Mouse (Mus musculus): ENCODE measurements around the gene Agap1. TPM values are rescaled to one million over a fixed set of nuclear protein-coding genes. Genes with fewer than 3 reads are reported as not detected.
A peak's percentile ranks its signal among the peaks of the same experiment; 100 is the strongest.

The Agap1 gene
- polyA plus RNA-seq, 1 experiment from 2014 or later = 21.3 TPM

DNA sequence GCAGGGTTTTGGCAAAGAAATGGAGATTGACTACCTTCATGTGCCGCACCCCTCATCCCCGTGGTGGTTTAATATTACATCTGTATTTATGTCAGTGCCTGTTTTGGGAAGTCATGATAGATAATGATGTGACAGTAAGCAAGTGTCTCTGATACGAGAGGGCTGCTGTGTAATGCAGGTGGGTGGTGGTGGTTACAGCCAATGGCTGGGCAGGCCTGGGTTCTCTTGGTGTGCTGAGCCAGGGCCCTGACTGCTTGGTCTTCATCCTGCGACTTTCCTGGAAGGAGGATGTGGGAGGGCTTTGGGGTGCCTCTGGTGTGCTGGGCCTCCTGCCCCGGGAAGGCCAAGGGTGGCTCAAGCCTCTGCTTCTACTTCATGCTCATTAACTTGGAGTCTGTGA is 28.2 kb downstream of the Agap1 start:
- Histone ChIP-seq H3K4me1 (ENCODE audit: insufficient read depth) (peaks cover 11% of the 10 kb centered on the region; the same call in 1 of the 2 replicates), H3K27ac (ENCODE audit: low read depth) (no peak overlapping the region), H3K27me3 (ENCODE audit: insufficient read depth, low read length) (no peaks in the 10 kb centered on the region), H3K36me3 (ENCODE audit: insufficient read depth) (no peaks in the 10 kb centered on the region), H3K9me3 (ENCODE audit: low read depth, low read length) (no peaks in the 10 kb centered on the region), H3K4me2 (no peak overlapping the region), H3K4me3 (ENCODE audit: low read depth, low read length) (no peak overlapping the region), H3K9ac (no peak overlapping the region)
- ATAC-seq (ENCODE audit: insufficient read depth) (no peak), DNase-seq (no peak)
- TF ChIP-seq CTCF (IDR thresholded peaks at IDR 0.05; ENCODE audit: low read depth) = no peak
- 35% methylated on average over 5 of the region's 5 CpGs for WGBS

DNA sequence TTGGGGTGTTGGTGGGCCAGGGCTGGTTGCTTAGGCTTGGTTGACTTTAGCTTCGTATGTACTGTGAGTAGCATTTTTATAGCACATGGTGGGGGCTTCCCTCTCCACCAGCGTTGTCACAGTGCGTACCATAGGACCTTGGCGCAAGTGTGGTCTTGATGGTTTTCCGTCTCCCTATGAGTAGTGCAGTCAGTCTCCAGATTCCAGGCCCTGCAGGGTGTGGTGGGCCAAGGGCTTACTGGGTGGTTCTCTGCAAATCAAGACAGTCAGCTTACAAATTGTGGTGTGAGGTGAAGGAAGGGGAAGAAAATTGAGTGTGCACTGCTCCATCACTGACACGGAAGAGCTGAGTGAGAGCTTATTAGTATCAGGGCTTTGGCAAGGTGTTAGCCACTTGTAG is 32.3 kb downstream of the Agap1 start:
- Histone ChIP-seq H3K36me3 (ENCODE audit: insufficient read depth) (no peaks in the 10 kb centered on the region), H3K9me3 (ENCODE audit: low read depth, low read length) (no peaks in the 10 kb centered on the region), H3K4me2 (no peak overlapping the region), H3K4me3 (ENCODE audit: low read depth, low read length) (no peak overlapping the region), H3K4me1 (ENCODE audit: insufficient read depth) (peaks cover 11% of the 10 kb centered on the region; the same call in 1 of the 2 replicates), H3K9ac (no peak overlapping the region), H3K27me3 (ENCODE audit: insufficient read depth, low read length) (no peaks in the 10 kb centered on the region), H3K27ac (ENCODE audit: low read depth) (no peak overlapping the region)
- no peak for ATAC-seq (ENCODE audit: insufficient read depth)
- no peak for DNase-seq
- WGBS = 78% methylated on average over 6 of the region's 6 CpGs
- TF ChIP-seq CTCF (IDR thresholded peaks at IDR 0.05; ENCODE audit: low read depth) = no peak

DNA sequence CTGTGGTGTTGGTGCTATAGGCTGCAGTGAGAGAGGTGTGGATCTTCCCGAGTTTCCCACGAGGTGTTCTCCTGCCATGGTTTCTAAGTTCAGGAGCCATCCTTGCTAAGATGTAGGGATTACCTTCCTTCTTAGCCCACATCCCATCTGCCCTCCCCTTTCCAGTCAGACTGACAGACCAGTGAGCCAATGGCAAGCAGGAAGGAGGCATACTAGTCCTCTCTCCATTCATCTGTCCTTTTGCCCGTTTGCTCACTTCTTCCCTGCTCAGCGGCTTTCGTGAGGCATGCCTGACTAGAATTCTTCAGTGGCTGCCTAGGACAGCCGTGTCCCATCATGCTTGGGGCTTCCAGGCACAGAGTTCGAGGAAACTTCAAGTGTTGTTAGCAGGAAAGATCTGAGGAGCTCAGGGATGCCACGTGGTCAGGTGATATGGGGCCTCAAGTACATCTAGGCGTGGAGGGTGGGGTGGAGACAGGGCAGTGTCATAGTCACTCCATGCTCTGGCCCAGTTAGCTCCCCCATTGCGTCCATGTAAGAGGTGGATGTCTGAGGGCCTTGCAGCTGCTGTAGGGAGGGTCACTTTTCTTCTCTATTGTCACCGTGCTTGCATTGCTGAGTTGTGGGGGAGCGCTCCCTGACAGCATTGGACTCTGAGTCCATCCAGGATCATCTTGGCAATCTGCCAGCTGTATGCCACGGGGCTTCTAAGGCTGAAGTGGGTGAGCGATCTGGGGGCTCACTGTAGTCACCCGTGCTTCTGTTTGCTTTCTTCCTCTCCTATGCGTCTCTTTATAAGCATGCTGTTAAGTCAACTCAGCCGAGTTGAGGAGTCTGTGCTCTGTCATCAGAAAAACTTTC is 34.7 kb downstream of the Agap1 start:
- Histone ChIP-seq H3K9ac (no peak overlapping the region), H3K9me3 (ENCODE audit: low read depth, low read length) (no peaks in the 10 kb centered on the region), H3K4me3 (ENCODE audit: low read depth, low read length) (no peak overlapping the region), H3K4me1 (ENCODE audit: insufficient read depth) (peaks cover 12% of the 10 kb centered on the region; the same call in 1 of the 2 replicates), H3K27me3 (ENCODE audit: insufficient read depth, low read length) (no peaks in the 10 kb centered on the region), H3K4me2 (peak overlapping the region; percentile 7; the same call in 1 of the 2 replicates), H3K36me3 (ENCODE audit: insufficient read depth) (no peaks in the 10 kb centered on the region), H3K27ac (ENCODE audit: low read depth) (no peak overlapping the region)
- ATAC-seq (ENCODE audit: insufficient read depth) = peak; percentile 32; the same call in 1 of the 2 replicates
- DNase-seq = peak; percentile 60
- 50% methylated on average over 17 of the region's 17 CpGs for WGBS
- no peak for TF ChIP-seq CTCF (IDR thresholded peaks at IDR 0.05; ENCODE audit: low read depth)

DNA sequence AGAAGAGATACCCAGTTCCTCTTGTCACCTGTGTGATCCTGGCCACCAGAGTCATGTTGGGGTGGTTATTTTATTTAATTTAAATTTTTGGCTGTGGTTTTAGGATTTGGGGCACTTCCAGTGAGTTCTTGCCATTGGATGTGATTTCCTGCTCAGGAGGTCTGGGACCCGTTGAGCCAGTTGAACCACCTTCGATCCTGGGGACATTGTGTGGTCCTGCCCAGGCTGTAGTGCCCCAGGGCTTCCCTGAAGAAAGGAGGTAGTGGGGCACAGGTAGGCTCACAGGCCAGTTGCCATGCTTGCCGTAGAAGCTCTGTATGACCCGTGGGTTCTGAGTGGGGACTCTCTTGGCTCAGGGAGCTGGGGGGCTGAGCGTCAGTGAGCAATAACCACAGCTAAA is 38.6 kb downstream of the Agap1 start:
- H3K36me3 ChIP-seq (ENCODE audit: insufficient read depth) = no peaks in the 10 kb centered on the region
- DNase-seq (no peak), ATAC-seq (ENCODE audit: insufficient read depth) (no peak)
- peaks cover 16% of the 10 kb centered on the region; the same call in 1 of the 2 replicates for H3K4me1 ChIP-seq (ENCODE audit: insufficient read depth)
- H3K9me3 ChIP-seq (ENCODE audit: low read depth, low read length) = no peaks in the 10 kb centered on the region
- H3K4me3 ChIP-seq (ENCODE audit: low read depth, low read length) = no peak overlapping the region
- H3K27ac ChIP-seq (ENCODE audit: low read depth) = no peak overlapping the region
- 82% methylated on average over 5 of the region's 5 CpGs for WGBS
- TF ChIP-seq CTCF (IDR thresholded peaks at IDR 0.05; ENCODE audit: low read depth) = no peak
- H3K4me2 ChIP-seq = no peak overlapping the region
- H3K9ac ChIP-seq = no peak overlapping the region
- no peaks in the 10 kb centered on the region for H3K27me3 ChIP-seq (ENCODE audit: insufficient read depth, low read length)

DNA sequence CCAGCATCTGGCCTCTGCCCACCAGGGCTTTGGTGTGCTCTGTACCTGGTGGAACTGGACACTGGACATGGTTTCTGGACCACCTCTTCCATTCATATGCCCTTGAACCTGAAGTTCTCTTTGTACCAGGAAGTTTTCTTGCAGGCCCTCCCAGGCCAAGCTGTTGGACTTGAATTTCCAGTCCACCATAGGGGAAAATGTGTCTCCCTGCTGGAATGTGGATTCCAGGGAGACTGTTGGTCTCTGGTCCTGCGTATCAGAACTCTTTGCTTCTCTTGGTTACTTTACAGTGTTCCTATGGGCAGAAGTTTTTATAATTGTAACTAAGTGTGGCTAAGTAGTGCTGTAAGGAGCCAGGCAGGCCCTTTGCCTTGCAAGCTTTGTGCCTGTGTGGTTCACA is 40.2 kb downstream of the Agap1 start:
- H3K36me3 ChIP-seq (ENCODE audit: insufficient read depth) = no peaks in the 10 kb centered on the region
- no peak overlapping the region for H3K4me3 ChIP-seq (ENCODE audit: low read depth, low read length)
- H3K27ac ChIP-seq (ENCODE audit: low read depth) = peak overlapping the region; percentile 74
- no peak overlapping the region for H3K9ac ChIP-seq
- TF ChIP-seq CTCF (IDR thresholded peaks at IDR 0.05; ENCODE audit: low read depth) = no peak
- 66% methylated on average over 1 of the region's 1 CpGs for WGBS
- H3K4me1 ChIP-seq (ENCODE audit: insufficient read depth) = peaks cover 16% of the 10 kb centered on the region; the same call in 1 of the 2 replicates
- no peak for ATAC-seq (ENCODE audit: insufficient read depth)
- DNase-seq = peak; percentile 50
- H3K9me3 ChIP-seq (ENCODE audit: low read depth, low read length) = no peaks in the 10 kb centered on the region
- no peaks in the 10 kb centered on the region for H3K27me3 ChIP-seq (ENCODE audit: insufficient read depth, low read length)
- no peak overlapping the region for H3K4me2 ChIP-seq

DNA sequence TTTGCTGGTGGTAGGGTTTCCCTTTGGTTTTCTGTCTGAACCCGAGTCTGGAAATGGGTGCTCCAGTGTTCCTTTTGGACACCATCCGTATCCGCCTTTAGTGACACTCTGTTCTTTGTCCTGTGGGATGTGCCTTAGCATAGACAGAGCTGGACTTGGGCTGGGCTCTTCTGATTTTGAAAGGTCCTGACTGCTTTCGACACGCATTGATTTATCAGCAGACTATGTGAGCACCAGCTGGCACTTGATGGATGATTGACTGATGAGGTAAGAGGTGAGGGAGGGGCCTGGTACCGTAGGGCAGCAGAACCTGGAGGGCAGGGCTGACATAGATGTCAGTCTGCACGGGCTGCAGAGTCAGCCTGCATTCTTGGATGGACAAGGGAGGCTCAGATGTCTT is 41.6 kb downstream of the Agap1 start:
- H3K4me1 ChIP-seq (ENCODE audit: insufficient read depth) = peaks cover 14% of the 10 kb centered on the region; the same call in 1 of the 2 replicates
- DNase-seq (no peak), ATAC-seq (ENCODE audit: insufficient read depth) (no peak)
- H3K4me2 ChIP-seq = no peak overlapping the region
- TF ChIP-seq CTCF (IDR thresholded peaks at IDR 0.05; ENCODE audit: low read depth) = no peak
- no peak overlapping the region for H3K4me3 ChIP-seq (ENCODE audit: low read depth, low read length)
- WGBS = 52% methylated on average over 7 of the region's 7 CpGs
- no peaks in the 10 kb centered on the region for H3K36me3 ChIP-seq (ENCODE audit: insufficient read depth)
- no peak overlapping the region for H3K27ac ChIP-seq (ENCODE audit: low read depth)
- H3K27me3 ChIP-seq (ENCODE audit: insufficient read depth, low read length) = no peaks in the 10 kb centered on the region
- H3K9ac ChIP-seq = no peak overlapping the region
- H3K9me3 ChIP-seq (ENCODE audit: low read depth, low read length) = no peaks in the 10 kb centered on the region

DNA sequence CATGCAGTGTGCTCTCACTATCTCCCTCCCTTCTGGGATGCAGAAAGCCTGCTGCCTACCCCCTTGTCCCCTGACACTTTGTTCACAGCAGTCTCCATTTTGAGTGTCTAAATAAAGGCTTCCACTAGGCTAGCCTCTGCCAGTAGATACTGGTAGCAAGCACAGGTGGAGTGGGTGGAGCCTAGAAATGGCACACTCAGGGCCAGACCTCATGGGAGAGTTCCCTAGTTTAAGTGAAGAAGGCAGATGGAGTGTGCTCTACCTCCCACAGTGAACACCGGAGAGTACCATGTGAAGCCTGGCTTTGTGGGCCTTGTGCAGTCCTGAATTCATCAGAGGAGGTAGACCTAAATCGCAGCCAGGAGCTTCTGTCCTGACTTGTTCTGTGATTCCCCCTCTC is 46.3 kb downstream of the Agap1 start:
- Histone ChIP-seq H3K27ac (ENCODE audit: low read depth) (no peak overlapping the region), H3K4me3 (ENCODE audit: low read depth, low read length) (no peak overlapping the region), H3K27me3 (ENCODE audit: insufficient read depth, low read length) (no peaks in the 10 kb centered on the region), H3K9ac (no peak overlapping the region), H3K9me3 (ENCODE audit: low read depth, low read length) (no peaks in the 10 kb centered on the region), H3K4me1 (ENCODE audit: insufficient read depth) (peaks cover 9% of the 10 kb centered on the region; the same call in 1 of the 2 replicates), H3K4me2 (no peak overlapping the region), H3K36me3 (ENCODE audit: insufficient read depth) (no peaks in the 10 kb centered on the region)
- DNase-seq (no peak), ATAC-seq (ENCODE audit: insufficient read depth) (no peak)
- no peak for TF ChIP-seq CTCF (IDR thresholded peaks at IDR 0.05; ENCODE audit: low read depth)
- WGBS = 92% methylated on average over 2 of the region's 2 CpGs

All from lung, embryonic 14.5 days (tissue).